Mouse (Mus musculus) erythroblast, embryonic 14.5 days (primary cell): ENCODE measurements around the gene Prr23a3.

Experiments used
- GATA1 ChIP-seq: IDR thresholded peaks from 2 replicates; pipeline ENCODE4 v1.6.1; 2012; ENCODE audit warnings: low read length, inconsistent platforms, mixed read lengths
- TAL1 ChIP-seq: IDR thresholded peaks from 3 replicates; pipeline ENCODE4 v1.6.1; 2012; ENCODE audit warnings: low read length, inconsistent platforms, mixed read lengths

GRCm38 (mm10) chr9:98842117-98842516, 22.4 kb upstream of the Prr23a3 start, which contains the start of gene Prr23a1:
- no peak for TF ChIP-seq GATA1
- TF ChIP-seq TAL1: no peak
